Mouse (Mus musculus) WW6 (cell line): Measurements from ENCODE around the gene Rwdd2a.
"Not testable (repeated sequence)": the region's sequence is repeated elsewhere in the genome, so short reads cannot be mapped to it uniquely, and the experiment has no call there.

ENCODE experiments used
- DNase-seq: peaks from one replicate; pipeline ENCODE4 v3.0.0-alpha.2; 2013; ENCODE audit warnings: low read depth, low spot score

Gene Rwdd2a

GRCm38 (mm10) chr9:86592676-86593668 lies 21.2 kb downstream of the Rwdd2a start:
- DNase-seq, result no peak

- DNase-seq, result not testable (repeated sequence)
Measured at GRCm38 (mm10) chr9:86594357-86594767, 22.6 kb downstream of the Rwdd2a start.

- not testable (repeated sequence) for DNase-seq
Measured at GRCm38 (mm10) chr9:86596983-86597382, 25.2 kb downstream of the Rwdd2a start.

- DNase-seq, result no peak
Measured at GRCm38 (mm10) chr9:86599723-86600303, 28.0 kb downstream of the Rwdd2a start.

- DNase-seq, result no peak
Measured at GRCm38 (mm10) chr9:86605776-86606175, 34.0 kb downstream of the Rwdd2a start.

- DNase-seq, result no peak
Measured at GRCm38 (mm10) chr9:86612091-86612490, 40.3 kb downstream of the Rwdd2a start.

GRCm38 (mm10) chr9:86615765-86616164 lies 44.0 kb downstream of the Rwdd2a start:
- DNase-seq, result no peak

- no peak for DNase-seq
Measured at GRCm38 (mm10) chr9:86617837-86618492, 46.2 kb downstream of the Rwdd2a start.

- no peak for DNase-seq
Measured at GRCm38 (mm10) chr9:86619341-86620139, 47.7 kb downstream of the Rwdd2a start.

GRCm38 (mm10) chr9:86622062-86622461 lies 50.3 kb downstream of the Rwdd2a start:
- no peak for DNase-seq

GRCm38 (mm10) chr9:86624039-86624438 lies 52.2 kb downstream of the Rwdd2a start:
- DNase-seq, result no peak
